Comparison of ENCODE assay signal across 8 mouse cellular contexts in the genomic region with DNA sequence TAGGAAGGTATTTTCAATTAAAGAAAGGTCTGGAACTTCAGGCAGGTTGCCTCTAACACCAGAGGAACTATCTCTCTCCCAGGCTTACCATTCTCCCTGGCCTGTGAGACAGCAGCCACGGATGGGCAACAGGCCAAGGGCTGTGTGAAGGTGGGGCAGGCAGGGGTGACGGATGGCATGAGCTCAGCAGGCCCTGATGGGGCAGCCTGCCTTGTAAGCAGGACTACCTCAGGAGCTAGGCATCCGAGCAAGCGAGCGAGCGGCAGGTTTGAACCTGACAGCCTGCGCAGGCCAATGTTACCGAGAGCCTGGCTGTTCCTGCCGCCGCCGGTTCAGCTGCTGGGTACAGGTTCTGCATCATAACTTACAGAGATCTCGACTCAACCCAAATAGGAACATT. TPM values are rescaled to one million over a fixed set of nuclear protein-coding genes. Genes with fewer than 3 reads are reported as not detected.
DNase-seq lines count a peak whose midpoint lies in the region; ATAC-seq and TF ChIP-seq lines count a peak whose summit lies in the region.

No protein-coding gene starts in this region.

- peak; percentile 38 for DNase-seq in midbrain, embryonic 14.5 days
- peak; percentile 76 to 84 for DNase-seq in cerebellum, adult 2 months
- no peak for DNase-seq in embryo, embryonic 10 days (ENCODE audit: low spot score)
- DNase-seq in liver, embryonic 11.5 days (ENCODE audit: low spot score): no peak

- H3K9me3 ChIP-seq in midbrain, embryonic 14.5 days (ENCODE audit: control insufficient read depth, low read length): no peaks in the 10 kb centered on the region
- no peaks in the 10 kb centered on the region for H3K9me3 ChIP-seq in midbrain, embryonic 13.5 days
- H3K9me3 ChIP-seq in heart, embryonic 15.5 days (replicated peaks): no peaks in the 10 kb centered on the region
- no peaks in the 10 kb centered on the region for H3K9me3 ChIP-seq in lung, embryonic 15.5 days
- H3K9me3 ChIP-seq in liver, embryonic 11.5 days (ENCODE audit: control insufficient read depth, low read length): no peaks in the 10 kb centered on the region

- no peak for TF ChIP-seq CTCF in cerebellum, adult 2 months (IDR thresholded peaks at IDR 0.05; ENCODE audit: borderline replicate concordance, insufficient read depth, low read depth, low read length)

- H3K9ac ChIP-seq in midbrain, embryonic 14.5 days (replicated peaks; ENCODE audit: low read length): no peak overlapping the region
- H3K9ac ChIP-seq in midbrain, embryonic 13.5 days (replicated peaks): no peak overlapping the region
- 0 out of 2 replicates have a peak overlapping the region, but pooled peaks have one; percentile 33 for H3K9ac ChIP-seq in heart, embryonic 15.5 days
- H3K9ac ChIP-seq in lung, embryonic 15.5 days: no peak overlapping the region
- H3K9ac ChIP-seq in liver, embryonic 11.5 days (ENCODE audit: low read depth, low read length): no peak overlapping the region

- H3K27me3 ChIP-seq in midbrain, embryonic 14.5 days (ENCODE audit: control insufficient read depth, insufficient read depth, low read length): no peaks in the 10 kb centered on the region
- H3K27me3 ChIP-seq in midbrain, embryonic 13.5 days: no peaks in the 10 kb centered on the region
- H3K27me3 ChIP-seq in cerebellum, adult 2 months (ENCODE audit: control insufficient read depth, insufficient read depth, low read length): no peaks in the 10 kb centered on the region
- H3K27me3 ChIP-seq in heart, embryonic 15.5 days: no peaks in the 10 kb centered on the region
- H3K27me3 ChIP-seq in lung, embryonic 15.5 days: no peaks in the 10 kb centered on the region
- H3K27me3 ChIP-seq in liver, embryonic 11.5 days (replicated peaks; ENCODE audit: control insufficient read depth, insufficient read depth, low read length): no peaks in the 10 kb centered on the region

- TF ChIP-seq POLR2A in cerebellum, adult 2 months (IDR thresholded peaks at IDR 0.05; ENCODE audit: borderline replicate concordance, insufficient read depth, low read length): no peak

- no peaks in the 10 kb centered on the region for H3K36me3 ChIP-seq in midbrain, embryonic 14.5 days (ENCODE audit: control insufficient read depth, insufficient read depth, low read length)
- no peaks in the 10 kb centered on the region for H3K36me3 ChIP-seq in midbrain, embryonic 13.5 days
- H3K36me3 ChIP-seq in heart, embryonic 15.5 days: no peaks in the 10 kb centered on the region
- H3K36me3 ChIP-seq in lung, embryonic 15.5 days: no peaks in the 10 kb centered on the region
- H3K36me3 ChIP-seq in liver, embryonic 11.5 days (ENCODE audit: control insufficient read depth, insufficient read depth, low read length): no peaks in the 10 kb centered on the region

- WGBS in midbrain, embryonic 14.5 days: 77% methylated on average over 12 of the region's 12 CpGs
- 78% methylated on average over 12 of the region's 12 CpGs for WGBS in midbrain, embryonic 13.5 days
- 23% methylated on average over 12 of the region's 12 CpGs for WGBS in cerebellum, adult 2 months
- WGBS in heart, embryonic 15.5 days: 33% methylated on average over 12 of the region's 12 CpGs
- 53% methylated on average over 12 of the region's 12 CpGs for WGBS in lung, embryonic 15.5 days
- 60% methylated on average over 12 of the region's 12 CpGs for WGBS in liver, embryonic 11.5 days

- 0 out of 2 replicates have a peak, but pooled peaks cover 5% of the 10 kb centered on the region for H3K4me1 ChIP-seq in midbrain, embryonic 14.5 days (ENCODE audit: control insufficient read depth, insufficient read depth, low read length)
- H3K4me1 ChIP-seq in midbrain, embryonic 13.5 days (replicated peaks): peaks cover 6% of the 10 kb centered on the region
- no peaks in the 10 kb centered on the region; the same call in 1 of the 2 replicates for H3K4me1 ChIP-seq in cerebellum, adult 2 months (ENCODE audit: control insufficient read depth, insufficient read depth, low read length)
- H3K4me1 ChIP-seq in heart, embryonic 15.5 days (replicated peaks): peaks cover 38% of the 10 kb centered on the region
- peaks cover 38% of the 10 kb centered on the region for H3K4me1 ChIP-seq in lung, embryonic 15.5 days
- peaks cover 4% of the 10 kb centered on the region for H3K4me1 ChIP-seq in liver, embryonic 11.5 days (replicated peaks; ENCODE audit: control insufficient read depth, insufficient read depth, low read length)

- H3K27ac ChIP-seq in midbrain, embryonic 14.5 days (replicated peaks; ENCODE audit: low read depth, low read length): no peak overlapping the region
- no peak overlapping the region for H3K27ac ChIP-seq in midbrain, embryonic 13.5 days
- no peak overlapping the region for H3K27ac ChIP-seq in cerebellum, adult 2 months (ENCODE audit: insufficient read depth, low read length)
- peak overlapping the region; percentile 77 for H3K27ac ChIP-seq in heart, embryonic 15.5 days
- peak overlapping the region; percentile 67 for H3K27ac ChIP-seq in lung, embryonic 15.5 days
- no peak overlapping the region for H3K27ac ChIP-seq in liver, embryonic 11.5 days (ENCODE audit: low read depth, low read length)

- H3K4me2 ChIP-seq in midbrain, embryonic 14.5 days (ENCODE audit: low read length): no peak overlapping the region
- H3K4me2 ChIP-seq in midbrain, embryonic 13.5 days (replicated peaks): no peak overlapping the region
- H3K4me2 ChIP-seq in heart, embryonic 15.5 days: 0 out of 2 replicates have a peak overlapping the region, but pooled peaks have one; percentile 13
- H3K4me2 ChIP-seq in lung, embryonic 15.5 days: no peak overlapping the region
- no peak overlapping the region for H3K4me2 ChIP-seq in liver, embryonic 11.5 days

- H3K4me3 ChIP-seq in midbrain, embryonic 14.5 days (replicated peaks; ENCODE audit: low read depth, low read length): no peak overlapping the region
- no peak overlapping the region for H3K4me3 ChIP-seq in midbrain, embryonic 13.5 days (replicated peaks)
- H3K4me3 ChIP-seq in cerebellum, adult 2 months (replicated peaks; ENCODE audit: insufficient read depth, low read depth, low read length): no peak overlapping the region
- no peak overlapping the region for H3K4me3 ChIP-seq in heart, embryonic 15.5 days
- no peak overlapping the region for H3K4me3 ChIP-seq in lung, embryonic 15.5 days
- no peak overlapping the region for H3K4me3 ChIP-seq in liver, embryonic 11.5 days (ENCODE audit: low read depth, low read length)

- no peak for ATAC-seq in midbrain, embryonic 14.5 days (ENCODE audit: low FRiP score, low TSS enrichment)
- no peak for ATAC-seq in midbrain, embryonic 13.5 days
- peak; percentile 82 for ATAC-seq in heart, embryonic 15.5 days (replicated peaks; ENCODE audit: insufficient number of reproducible peaks, insufficient read depth, low FRiP score, low read depth)
- peak; percentile 15; the same call in 1 of the 2 replicates for ATAC-seq in lung, embryonic 15.5 days (ENCODE audit: borderline replicate concordance, extremely low read depth, low FRiP score, low TSS enrichment)
- no peak for ATAC-seq in monocyte, adult 5-6 weeks (replicated peaks; ENCODE audit: insufficient number of reproducible peaks, low FRiP score, low TSS enrichment, poor library complexity, severe bottlenecking)
- no peak for ATAC-seq in liver, embryonic 11.5 days (replicated peaks; ENCODE audit: low FRiP score)

RNA-seq across cellular contexts. Expression of gene Lamc2, which starts 11.4 kb away (rescaled TPM):
- polyA plus RNA-seq in midbrain, embryonic 14.5 days (2014; fragmentation: Nextera tagmentation; extraction: Ambion mirVana): 1.3 and 2.3 TPM in 2 replicates
- polyA plus RNA-seq in midbrain, embryonic 13.5 days (2015; fragmentation: Nextera tagmentation; extraction: Ambion mirVana): 0.44 and 0.53 TPM in 2 replicates
- polyA plus RNA-seq in cerebellum, adult 2 months (2012; rRNA removed): 1.2 and 1.3 TPM in 2 replicates
- 7.8 and 12.7 TPM in 2 replicates for polyA plus RNA-seq in heart, embryonic 15.5 days (2015; fragmentation: Nextera tagmentation; extraction: Ambion mirVana)
- polyA plus RNA-seq in lung, embryonic 15.5 days (2015; fragmentation: Nextera tagmentation; extraction: Ambion mirVana): 58.5 and 64.8 TPM in 2 replicates
- total RNA-seq in monocyte, adult 5-6 weeks (2017): not detected in 3 replicates
- 1.0 and 1.1 TPM in 2 replicates for polyA plus RNA-seq in liver, embryonic 11.5 days (2014; fragmentation: Nextera tagmentation; extraction: Ambion mirVana)

Comparison
In these comparisons a context has a peak if more than half of its experiments do, and no peak if none do; other contexts are left out.
1. ATAC-seq: peak in heart, embryonic 15.5 days (single experiment) and lung, embryonic 15.5 days (single experiment); none in midbrain, embryonic 14.5 days (single experiment), midbrain, embryonic 13.5 days (single experiment), monocyte, adult 5-6 weeks (single experiment) and liver, embryonic 11.5 days (single experiment).
2. DNase-seq: peak in midbrain, embryonic 14.5 days (single experiment) and cerebellum, adult 2 months (2 of 2); none in embryo, embryonic 10 days (single experiment) and liver, embryonic 11.5 days (single experiment).
3. H3K27ac ChIP-seq: peak in heart, embryonic 15.5 days (single experiment) and lung, embryonic 15.5 days (single experiment); none in midbrain, embryonic 14.5 days (single experiment), midbrain, embryonic 13.5 days (single experiment), cerebellum, adult 2 months (single experiment) and liver, embryonic 11.5 days (single experiment).